Comparison of ENCODE assay signal across 8 mouse cellular contexts in genomic region chr1:164456731-164457130, GRCm38 (mm10). TPM values are rescaled to one million over a fixed set of nuclear protein-coding genes. Genes with fewer than 3 reads are reported as not detected.
DNase-seq lines count a peak whose midpoint lies in the region; ATAC-seq and TF ChIP-seq lines count a peak whose summit lies in the region.

No protein-coding gene starts in this region.

- peaks cover 33% of the 10 kb centered on the region for H3K36me3 ChIP-seq in kidney, adult 2 months (ENCODE audit: control insufficient read depth, insufficient read depth, low read length)
- 0 out of 2 replicates have a peak, but pooled peaks cover 6% of the 10 kb centered on the region for H3K36me3 ChIP-seq in embryonic facial prominence, embryonic 10.5 days (replicated peaks)
- H3K36me3 ChIP-seq in intestine, embryonic 16.5 days (ENCODE audit: control insufficient read depth, insufficient read depth, low read length), result peaks cover 5% of the 10 kb centered on the region; the same call in 1 of the 2 replicates

- no peak for ATAC-seq in intestine, embryonic 16.5 days

- no peaks in the 10 kb centered on the region for H3K27me3 ChIP-seq in kidney, adult 2 months (replicated peaks; ENCODE audit: control insufficient read depth, insufficient read depth, low read length)
- H3K27me3 ChIP-seq in embryonic facial prominence, embryonic 10.5 days (replicated peaks; ENCODE audit: low read depth, poor library complexity, severe bottlenecking), result peaks cover 71% of the 10 kb centered on the region
- H3K27me3 ChIP-seq in intestine, embryonic 16.5 days (replicated peaks; ENCODE audit: control insufficient read depth, insufficient read depth, low read length), result no peaks in the 10 kb centered on the region

- peak; percentile 35 for TF ChIP-seq POLR2A in kidney, adult 2 months (IDR thresholded peaks at IDR 0.05; ENCODE audit: low read depth, low read length)

- H3K27ac ChIP-seq in kidney, adult 2 months (ENCODE audit: insufficient read depth, low read depth, low read length), result peak overlapping the region; percentile 99
- H3K27ac ChIP-seq in embryonic facial prominence, embryonic 10.5 days (replicated peaks), result no peak overlapping the region
- H3K27ac ChIP-seq in intestine, embryonic 16.5 days (ENCODE audit: low read length), result peak overlapping the region; percentile 93

- H3K9me3 ChIP-seq in embryonic facial prominence, embryonic 10.5 days, result no peaks in the 10 kb centered on the region
- no peaks in the 10 kb centered on the region for H3K9me3 ChIP-seq in intestine, embryonic 16.5 days (ENCODE audit: control insufficient read depth, low read length)

- peak overlapping the region; percentile 99 for H3K4me3 ChIP-seq in kidney, adult 2 months (ENCODE audit: insufficient read depth, low read depth, low read length)
- peak overlapping the region; percentile 74 for H3K4me3 ChIP-seq in embryonic facial prominence, embryonic 10.5 days
- peak overlapping the region; percentile 66 for H3K4me3 ChIP-seq in intestine, embryonic 16.5 days (ENCODE audit: low read length)

- DNase-seq in kidney, adult 2 months, result peak; percentile 37
- no peak for DNase-seq in kidney, adult 18-20 months
- peak; percentile 62 for DNase-seq in ES-CJ7 (ENCODE audit: low read depth, low spot score)
- no peak for DNase-seq in embryonic facial prominence, embryonic 10.5 days (ENCODE audit: low spot score)
- DNase-seq in right cerebral cortex, postnatal 25 days, result peak; percentile 41
- no peak for DNase-seq in urinary bladder, adult 18-20 months (ENCODE audit: low spot score in 2 of 2)
- no peak for DNase-seq in embryo, embryonic 9.5 days (ENCODE audit: extremely low spot score)

- peaks cover 7% of the 10 kb centered on the region; the same call in 1 of the 2 replicates for H3K4me1 ChIP-seq in kidney, adult 2 months (ENCODE audit: control insufficient read depth, insufficient read depth, low read length)
- H3K4me1 ChIP-seq in embryonic facial prominence, embryonic 10.5 days, result peaks cover 41% of the 10 kb centered on the region
- peaks cover 5% of the 10 kb centered on the region; the same call in 1 of the 2 replicates for H3K4me1 ChIP-seq in intestine, embryonic 16.5 days (ENCODE audit: control insufficient read depth, insufficient read depth, low read length)

- no peak for TF ChIP-seq CTCF in kidney, adult 2 months (conservative IDR thresholded peaks at IDR 0.05; ENCODE audit: insufficient read depth, insufficient read length, low read depth, low read length)

- 4% methylated on average over 8 of the region's 8 CpGs for WGBS in kidney, adult 2 months
- WGBS in embryonic facial prominence, embryonic 10.5 days, result 8% methylated on average over 8 of the region's 8 CpGs
- 3% methylated on average over 8 of the region's 8 CpGs for WGBS in intestine, embryonic 16.5 days

- H3K9ac ChIP-seq in intestine, embryonic 16.5 days (ENCODE audit: low read depth, low read length), result peak overlapping the region; percentile 89

- H3K4me2 ChIP-seq in intestine, embryonic 16.5 days (ENCODE audit: low read depth, low read length), result peak overlapping the region; percentile 53

RNA-seq across cellular contexts. Expression of gene Atp1b1, which starts 1.4 kb away (rescaled TPM):
- 945 and 1,094 TPM in 2 replicates for polyA plus RNA-seq in kidney, adult 2 months (2012; rRNA removed)
- polyA plus RNA-seq in embryonic facial prominence, embryonic 10.5 days (2016; fragmentation: Nextera tagmentation; extraction: Ambion mirVana), result 6.9 and 7.4 TPM in 2 replicates
- 184 and 199 TPM in 2 replicates for polyA plus RNA-seq in intestine, embryonic 16.5 days (2015; fragmentation: Nextera tagmentation; extraction: Ambion mirVana)

Comparison
In these comparisons a context has a peak if more than half of its experiments do, and no peak if none do; other contexts are left out.
1. DNase-seq: peak in kidney, adult 2 months (single experiment), ES-CJ7 (single experiment) and right cerebral cortex, postnatal 25 days (single experiment); none in kidney, adult 18-20 months (single experiment), embryonic facial prominence, embryonic 10.5 days (single experiment), urinary bladder, adult 18-20 months (0 of 2) and embryo, embryonic 9.5 days (single experiment).
2. RNA of gene Atp1b1, which starts 1.4 kb away (polyA plus RNA-seq): 945 to 1,094 TPM in kidney, adult 2 months and 184 to 199 TPM in intestine, embryonic 16.5 days; 6.9 to 7.4 TPM in embryonic facial prominence, embryonic 10.5 days; every median in the first group is over 10 times any median in the second.
3. Peak in every context shown above with its lines, with median percentiles within 50 percentile points of each other: H3K4me3 ChIP-seq.